Mouse (Mus musculus) lung, embryonic 15.5 days (tissue): Measurements from ENCODE around the gene Nol3. TPM values are rescaled to one million over a fixed set of nuclear protein-coding genes. Genes with fewer than 3 reads are reported as not detected.

Source experiments
- ATAC-seq: fragments of 200-750 bp; cut with Nextera tagmentation; 2 replicates; pipeline ENCODE4 v1.8.0; 2017; ENCODE audit warnings: moderate number of reproducible peaks, borderline replicate concordance; ENCODE audit not compliant: low FRiP score, low TSS enrichment; ENCODE audit errors: extremely low read depth
- H3K27ac ChIP-seq: fragments of 300-500 bp; sonication (generic); 2 replicates; pipeline ENCODE4 v1.5.1; 2015; ENCODE audit warnings: moderate library complexity, mild to moderate bottlenecking, inconsistent platforms
- H3K27me3 ChIP-seq: fragments of 300-500 bp; sonication (generic); 2 replicates; pipeline ENCODE4 v1.6.1; 2015; ENCODE audit warnings: inconsistent platforms
- H3K36me3 ChIP-seq: fragments of 300-500 bp; sonication (generic); 2 replicates; pipeline ENCODE4 v1.6.1; 2015; ENCODE audit warnings: inconsistent platforms
- H3K4me1 ChIP-seq: fragments of 300-500 bp; sonication (generic); 2 replicates; pipeline ENCODE4 v1.6.1; 2015; ENCODE audit warnings: inconsistent platforms
- H3K4me2 ChIP-seq: fragments of 300-500 bp; sonication (generic); 2 replicates; pipeline ENCODE4 v1.6.1; 2015; ENCODE audit warnings: inconsistent platforms, mild to moderate bottlenecking, moderate library complexity
- H3K4me3 ChIP-seq: fragments of 300-500 bp; sonication (generic); 2 replicates; pipeline ENCODE4 v1.5.1; 2015; ENCODE audit warnings: mild to moderate bottlenecking, inconsistent platforms
- H3K9ac ChIP-seq: fragments of 300-500 bp; sonication (generic); 2 replicates; pipeline ENCODE4 v1.6.1; 2015; ENCODE audit warnings: inconsistent platforms
- H3K9me3 ChIP-seq: fragments of 300-500 bp; sonication (generic); 2 replicates; pipeline ENCODE4 v1.6.1; 2016; ENCODE audit warnings: inconsistent platforms
- WGBS: fragments of 180-500 bp; shearing (Covaris S2); methylation state at CpG from one replicate; pipeline ENCODE4 v1.1.7; 2015; 5-methylcytosine and 5-hydroxymethylcytosine counted together
- polyA plus RNA-seq: library from polyadenylated mRNA; unstranded; fragments of >200 nt; fragmentation: Nextera tagmentation; extraction: Ambion mirVana; gene quantifications from 2 replicates; pipeline ENCODE4 v1.2.1, GENCODE M21; 2015

The Nol3 gene
- polyA plus RNA-seq, 1 experiment from 2014 or later: 1.7 TPM

DNA sequence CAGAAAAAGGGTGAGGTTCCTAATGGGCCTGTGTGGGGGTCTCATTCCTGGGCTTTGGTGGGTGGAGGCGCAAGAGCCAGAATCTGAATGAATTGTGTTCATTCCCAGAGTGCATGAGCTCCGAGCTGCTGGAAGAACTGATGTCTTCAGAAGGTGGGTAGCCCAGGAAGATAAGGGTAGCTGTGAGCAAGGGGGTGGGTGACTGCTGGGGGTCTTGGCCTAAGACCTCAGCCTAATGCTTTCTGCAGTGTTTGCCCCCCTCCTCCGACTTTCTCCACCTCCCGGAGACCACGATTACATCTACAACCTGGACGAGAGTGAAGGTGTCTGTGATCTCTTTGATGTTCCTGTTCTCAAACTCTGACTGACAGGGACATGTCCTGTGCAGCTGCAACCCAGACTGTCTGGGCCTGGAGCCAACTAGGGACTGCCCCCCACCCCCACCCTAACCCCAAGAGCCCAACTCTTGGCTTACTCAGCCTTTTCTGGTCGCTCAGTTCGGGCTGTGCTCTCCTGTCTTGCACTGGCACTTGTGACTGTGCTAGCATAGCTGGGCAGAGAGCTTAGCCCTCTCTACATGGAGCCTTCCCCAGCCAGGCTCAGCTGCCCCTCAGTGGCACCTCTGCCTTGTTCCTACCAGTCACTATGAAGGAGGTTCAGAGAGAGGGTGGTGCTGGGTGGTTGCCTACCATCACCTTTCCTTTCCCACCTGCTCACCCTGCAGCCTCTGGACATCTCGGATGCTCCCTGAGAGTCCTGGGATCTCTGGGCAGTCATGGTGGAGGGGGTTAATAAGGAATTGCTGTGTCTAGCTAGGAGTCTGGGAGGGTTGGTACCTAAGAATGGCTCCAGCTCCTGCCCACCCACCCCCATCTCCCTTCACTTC, 28.6 kb downstream of the Nol3 start:
- Histone ChIP-seq H3K4me2 (no peak overlapping the region), H3K36me3 (peaks cover 66% of the 10 kb centered on the region), H3K9me3 (no peaks in the 10 kb centered on the region), H3K9ac (no peak overlapping the region), H3K4me3 (no peak overlapping the region), H3K4me1 (peaks cover 31% of the 10 kb centered on the region), H3K27me3 (no peaks in the 10 kb centered on the region), H3K27ac (peak overlapping the region; percentile 89)
- WGBS: 34% methylated on average over 9 of the region's 9 CpGs
- peak; percentile 10; the same call in 1 of the 2 replicates for ATAC-seq

DNA sequence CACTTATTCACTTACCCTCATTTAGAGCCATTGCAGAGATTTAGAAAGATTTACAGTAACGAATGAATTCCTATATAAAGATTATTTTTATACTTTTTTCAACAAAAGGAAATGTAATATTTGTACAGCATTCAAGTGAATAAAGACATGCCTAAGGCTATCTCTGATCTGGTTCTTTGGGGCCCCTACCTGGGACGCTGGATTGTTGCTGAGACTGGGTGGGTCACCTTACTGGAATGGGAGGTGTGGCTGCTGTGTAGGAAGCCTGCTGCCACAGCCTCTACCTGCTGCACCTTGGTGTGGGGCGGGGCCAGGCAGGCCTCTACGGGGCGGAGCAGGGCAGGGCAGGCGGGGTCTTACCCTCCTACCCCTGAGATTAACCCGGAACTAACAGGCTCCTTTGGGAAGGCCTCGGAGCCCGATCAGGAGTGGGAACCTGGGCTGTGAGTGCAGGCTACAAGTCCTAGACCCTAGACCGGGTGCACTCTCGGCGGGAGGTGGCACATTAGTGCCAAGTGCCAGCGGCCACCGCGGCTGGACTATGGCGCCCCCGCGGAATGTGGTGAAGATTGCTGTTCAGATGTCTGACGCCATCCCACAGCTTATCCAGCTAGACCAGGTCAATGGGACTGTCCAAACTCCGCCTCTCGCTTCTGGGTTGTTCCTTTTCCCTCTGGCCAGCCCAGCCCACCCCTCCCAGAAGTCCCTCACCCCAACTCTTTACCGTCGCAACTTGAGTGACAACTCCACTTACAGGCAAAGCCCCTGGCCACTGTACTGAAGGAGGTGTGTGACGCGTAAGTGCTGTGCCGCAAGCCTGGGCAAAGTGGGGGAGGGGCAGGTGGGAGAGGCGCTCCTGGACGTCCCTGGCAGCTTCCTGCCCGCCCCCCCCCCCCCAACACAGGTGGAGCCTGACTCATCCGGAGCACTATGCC, 29.5 kb downstream of the Nol3 start, which contains the start of gene Elmo3:
Gene Elmo3 (plus strand): TSS at position 391 of the 935 bp plus-strand sequence.
- H3K4me3 ChIP-seq: peak within 1 kb of the TSS; percentile 44
- peak within 1 kb of the TSS; percentile 58 for H3K9ac ChIP-seq
- peaks cover 27% of the 10 kb centered on the region for H3K4me1 ChIP-seq
- H3K36me3 ChIP-seq: peaks cover 60% of the 10 kb centered on the region
- 5% methylated on average over 28 of the region's 30 CpGs for WGBS
- H3K27ac ChIP-seq: peak within 1 kb of the TSS; percentile 89
- no peaks in the 10 kb centered on the region for H3K9me3 ChIP-seq
- H3K4me2 ChIP-seq: peak within 1 kb of the TSS; percentile 73
- ATAC-seq: peak; percentile 81
- no peaks in the 10 kb centered on the region for H3K27me3 ChIP-seq

DNA sequence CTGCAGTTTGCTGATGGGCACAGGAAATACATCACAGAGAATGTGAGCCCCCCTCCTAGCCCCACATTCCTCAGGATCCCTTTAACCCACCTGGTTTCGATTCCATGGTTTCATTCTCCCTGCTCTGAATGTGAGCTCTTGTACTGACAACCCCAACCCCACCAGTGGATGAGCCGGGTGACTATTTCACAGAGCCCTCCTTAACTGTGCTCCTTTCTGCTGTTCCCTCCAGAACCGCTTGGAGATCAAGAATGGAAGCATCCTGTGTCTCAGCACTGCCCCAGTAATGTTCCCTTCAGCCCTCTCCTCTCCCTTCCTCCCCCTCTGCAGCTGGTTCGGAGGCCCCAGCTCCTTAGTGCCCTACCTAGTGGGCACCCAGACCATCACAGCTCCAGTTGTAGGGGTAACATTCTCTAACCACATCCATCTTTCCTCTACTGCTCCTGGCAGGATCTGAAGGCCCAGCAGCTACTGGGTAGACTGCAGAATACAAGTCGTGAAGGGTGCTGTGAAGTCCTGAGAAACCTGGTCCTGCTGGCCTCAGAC, 30.3 kb downstream of the Nol3 start:
- 26% methylated on average over 5 of the region's 5 CpGs for WGBS
- Histone ChIP-seq H3K4me2 (peak overlapping the region; percentile 73), H3K27me3 (no peaks in the 10 kb centered on the region), H3K27ac (peak overlapping the region; percentile 89), H3K9me3 (no peaks in the 10 kb centered on the region), H3K36me3 (peaks cover 53% of the 10 kb centered on the region), H3K4me1 (peaks cover 27% of the 10 kb centered on the region), H3K9ac (peak overlapping the region; percentile 58), H3K4me3 (peak overlapping the region; percentile 44)
- peak; percentile 37 for ATAC-seq

- 95% methylated on average over 13 of the region's 13 CpGs for WGBS
- H3K36me3 ChIP-seq: peaks cover 54% of the 10 kb centered on the region
These were observed 31.7 kb downstream of the Nol3 start for GRCm38 (mm10) chr8:105307670-105308069.

GRCm38 (mm10) chr8:105308428-105308827, 32.5 kb downstream of the Nol3 start:
- Histone ChIP-seq H3K4me3 (no peak overlapping the region), H3K4me1 (peaks cover 27% of the 10 kb centered on the region), H3K27ac (no peak overlapping the region), H3K9me3 (no peaks in the 10 kb centered on the region), H3K9ac (no peak overlapping the region), H3K27me3 (no peaks in the 10 kb centered on the region), H3K4me2 (no peak overlapping the region), H3K36me3 (peaks cover 56% of the 10 kb centered on the region)
- WGBS: 90% methylated on average over 10 of the region's 10 CpGs
- ATAC-seq: no peak

More at GRCm38 (mm10) chr8:105307670-105308069, 31.7 kb downstream of the Nol3 start:
- Histone ChIP-seq H3K4me1 (peaks cover 27% of the 10 kb centered on the region), H3K4me3 (no peak overlapping the region), H3K4me2 (no peak overlapping the region), H3K9me3 (no peaks in the 10 kb centered on the region), H3K9ac (no peak overlapping the region), H3K27me3 (no peaks in the 10 kb centered on the region), H3K27ac (no peak overlapping the region)
- ATAC-seq: no peak

- WGBS: 75% methylated on average over 15 of the region's 15 CpGs
- H3K9me3 ChIP-seq: no peaks in the 10 kb centered on the region
- no peak overlapping the region for H3K27ac ChIP-seq
- H3K9ac ChIP-seq: no peak overlapping the region
- ATAC-seq: no peak
- no peak overlapping the region for H3K4me3 ChIP-seq
- H3K36me3 ChIP-seq: peaks cover 60% of the 10 kb centered on the region
- no peak overlapping the region for H3K4me2 ChIP-seq
- peaks cover 22% of the 10 kb centered on the region for H3K4me1 ChIP-seq
- no peaks in the 10 kb centered on the region for H3K27me3 ChIP-seq
These were observed 33.4 kb downstream of the Nol3 start for GRCm38 (mm10) chr8:105309142-105309847.

GRCm38 (mm10) chr8:105310118-105310517, 34.2 kb downstream of the Nol3 start:
- no peaks in the 10 kb centered on the region for H3K27me3 ChIP-seq
- peaks cover 14% of the 10 kb centered on the region for H3K4me1 ChIP-seq
- no peak overlapping the region for H3K4me3 ChIP-seq
- WGBS: 78% methylated on average over 8 of the region's 8 CpGs
- H3K36me3 ChIP-seq: peaks cover 59% of the 10 kb centered on the region
- H3K9ac ChIP-seq: no peak overlapping the region
- no peak for ATAC-seq
- no peaks in the 10 kb centered on the region for H3K9me3 ChIP-seq
- no peak overlapping the region for H3K4me2 ChIP-seq
- H3K27ac ChIP-seq: no peak overlapping the region

DNA sequence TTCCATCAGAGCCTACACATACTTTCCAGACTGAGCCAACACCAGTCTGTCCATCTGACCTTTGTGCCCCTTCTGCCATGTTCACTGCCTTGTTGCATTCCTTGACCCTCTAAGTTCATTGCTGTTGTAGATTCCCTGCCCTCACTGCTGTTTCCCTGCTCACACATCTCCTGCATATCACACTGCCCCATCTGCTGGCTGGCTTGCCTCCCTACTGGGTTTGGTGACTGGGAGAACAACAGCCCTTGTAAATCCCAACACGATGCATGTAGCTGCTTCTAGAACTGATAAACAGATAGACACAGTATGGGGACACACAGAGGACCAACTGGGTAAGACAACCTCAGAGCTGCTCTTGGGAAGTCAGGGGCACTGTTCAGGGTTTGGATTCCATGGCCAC, 35.8 kb downstream of the Nol3 start:
- Histone ChIP-seq H3K4me3 (no peak overlapping the region), H3K9me3 (no peaks in the 10 kb centered on the region), H3K27me3 (no peaks in the 10 kb centered on the region), H3K4me1 (0 out of 2 replicates have a peak, but pooled peaks cover 3% of the 10 kb centered on the region), H3K9ac (no peak overlapping the region), H3K4me2 (no peak overlapping the region), H3K27ac (no peak overlapping the region), H3K36me3 (peaks cover 65% of the 10 kb centered on the region)
- no peak for ATAC-seq
- WGBS: 82% methylated on average over 1 of the region's 1 CpGs

GRCm38 (mm10) chr8:105312891-105313481, 37.0 kb downstream of the Nol3 start:
- Histone ChIP-seq H3K4me1 (0 out of 2 replicates have a peak, but pooled peaks cover 3% of the 10 kb centered on the region), H3K4me3 (no peak overlapping the region), H3K27me3 (no peaks in the 10 kb centered on the region), H3K27ac (no peak overlapping the region), H3K9ac (no peak overlapping the region), H3K36me3 (peaks cover 55% of the 10 kb centered on the region), H3K4me2 (no peak overlapping the region), H3K9me3 (no peaks in the 10 kb centered on the region)
- WGBS: 86% methylated on average over 8 of the region's 8 CpGs
- ATAC-seq: no peak

GRCm38 (mm10) chr8:105313622-105314402, 37.9 kb downstream of the Nol3 start:
- no peak overlapping the region for H3K27ac ChIP-seq
- WGBS: 71% methylated on average over 9 of the region's 9 CpGs
- ATAC-seq: no peak

More at GRCm38 (mm10) chr8:105313622-105314402, 37.9 kb downstream of the Nol3 start:
- Histone ChIP-seq H3K4me3 (no peak overlapping the region), H3K36me3 (peaks cover 57% of the 10 kb centered on the region), H3K4me2 (no peak overlapping the region), H3K4me1 (0 out of 2 replicates have a peak, but pooled peaks cover 10% of the 10 kb centered on the region), H3K9ac (no peak overlapping the region), H3K27me3 (no peaks in the 10 kb centered on the region), H3K9me3 (no peaks in the 10 kb centered on the region)
